Mouse (Mus musculus) ES-E14 (cell line): Measurements from ENCODE around the gene Sbsn. TPM values are rescaled to one million over a fixed set of nuclear protein-coding genes. Genes with fewer than 3 reads are reported as not detected.
"Not testable (repeated sequence)": the region's sequence is repeated elsewhere in the genome, so short reads cannot be mapped to it uniquely, and the experiment has no call there.

Source experiments
- DNase-seq: peaks from one replicate; pipeline ENCODE4 v3.0.0-alpha.2; 2013; ENCODE audit warnings: low read depth, low spot score
- H3K27ac ChIP-seq: 2 replicates; pipeline ENCODE4 v1.5.1; 2012; ENCODE audit warnings: low read depth, mild to moderate bottlenecking, low read length, moderate library complexity, mixed read lengths; ENCODE audit not compliant: poor library complexity, insufficient read depth, severe bottlenecking
- H3K36me3 ChIP-seq: 2 replicates; pipeline ENCODE4 v1.6.1; 2012; ENCODE audit warnings: mild to moderate bottlenecking, low read length, moderate library complexity, mixed read lengths; ENCODE audit not compliant: control insufficient read depth, poor library complexity, insufficient read depth, severe bottlenecking
- H3K4me1 ChIP-seq, 2 experiments: fragments of 150-350 bp in 1 of 2; sonication (generic) in 1 of 2; 2 replicates each; pipeline ENCODE4 v1.6.1; 2012; ENCODE audit warnings: low read length in 2 of 2, mild to moderate bottlenecking in 1 of 2, mixed read lengths in 1 of 2; ENCODE audit not compliant: control insufficient read depth in 2 of 2, insufficient read depth in 2 of 2, poor library complexity in 1 of 2
- H3K4me3 ChIP-seq, 2 experiments: fragments of 150-350 bp in 1 of 2; sonication (generic) in 1 of 2; 2 replicates each; pipeline ENCODE4 v1.5.1; 2012; ENCODE audit warnings: low read length in 2 of 2, low read depth in 1 of 2, mild to moderate bottlenecking in 1 of 2, mixed read lengths in 1 of 2; ENCODE audit not compliant: insufficient read depth in 1 of 2, poor library complexity in 1 of 2, severe bottlenecking in 1 of 2
- H3K9ac ChIP-seq: 2 replicates; pipeline ENCODE4 v1.6.1; 2012; ENCODE audit warnings: low read depth, mild to moderate bottlenecking, low read length, mixed read lengths; ENCODE audit not compliant: poor library complexity, insufficient read depth, severe bottlenecking
- H3K9me3 ChIP-seq: fragments of 150-350 bp; sonication (generic); 2 replicates; pipeline ENCODE4 v1.6.1; 2012; ENCODE audit warnings: low read depth, mild to moderate bottlenecking, low read length; ENCODE audit not compliant: control insufficient read depth, insufficient read depth
- CHD2 ChIP-seq: IDR thresholded peaks from 2 replicates; pipeline ENCODE4 v1.6.1; 2014; ENCODE audit warnings: mild to moderate bottlenecking, low read depth, low read length, inconsistent platforms
- HCFC1 ChIP-seq: IDR thresholded peaks from 2 replicates; pipeline ENCODE4 v1.6.1; 2012; ENCODE audit warnings: low read length, inconsistent platforms, borderline replicate concordance; ENCODE audit not compliant: insufficient read depth
- MAFK ChIP-seq: IDR thresholded peaks from 2 replicates; pipeline ENCODE4 v1.6.1; 2014; ENCODE audit warnings: mild to moderate bottlenecking, low read depth, low read length, inconsistent platforms; ENCODE audit not compliant: insufficient read depth
- ZC3H11A ChIP-seq: IDR thresholded peaks from 2 replicates; pipeline ENCODE4 v1.6.1; 2012; ENCODE audit warnings: low read depth, mild to moderate bottlenecking, inconsistent platforms, low read length, borderline replicate concordance
- ZNF384 ChIP-seq: IDR thresholded peaks from 2 replicates; pipeline ENCODE4 v1.6.1; 2012; ENCODE audit warnings: low read depth, low read length, inconsistent platforms
- in situ Hi-C, 2 experiments: fragments of 600-800 bp; cut with MboI; formaldehyde crosslinking; loops; one replicate each; pipeline ENCODE4 v1.15.1; 2025; ENCODE audit warnings: low sequenced_read_pairs in 2 of 2, inconsistent platforms in 1 of 2; ENCODE audit not compliant: unreplicated experiment in 2 of 2
- total RNA-seq: library from RNA; depleted of rRNA; stranded (reverse); fragments of 300-350 nt; gene quantifications from 2 replicates; pipeline ENCODE4 v1.2.3, GENCODE M21; 2012

The Sbsn gene
- total RNA-seq, 1 experiment = 20.8 TPM

- no peak overlapping the region for H3K27ac ChIP-seq
- TF ChIP-seq HCFC1 (no peak), MAFK (no peak), ZC3H11A (no peak), CHD2 (no peak), ZNF384 (no peak)
- no peaks in the 10 kb centered on the region for H3K9me3 ChIP-seq
- H3K36me3 ChIP-seq = peaks cover 6% of the 10 kb centered on the region; the same call in 1 of the 2 replicates
- H3K4me3 ChIP-seq = no peak overlapping the region
- DNase-seq = no peak
- H3K4me1 ChIP-seq = no peaks in the 10 kb centered on the region
- in situ Hi-C loops = no loop called here
- H3K9ac ChIP-seq = no peak overlapping the region
Measured at GRCm38 (mm10) chr7:30736211-30736610, 15.1 kb upstream of the Sbsn start.

GRCm38 (mm10) chr7:30742570-30742969 lies 8.7 kb upstream of the Sbsn start:
- in situ Hi-C loops, H3K27ac ChIP-seq, H3K9ac ChIP-seq, H3K36me3 ChIP-seq, DNase-seq, H3K4me3 ChIP-seq, H3K9me3 ChIP-seq, H3K4me1 ChIP-seq: not testable (repeated sequence)

- H3K27ac ChIP-seq, H3K9me3 ChIP-seq, in situ Hi-C loops, H3K4me1 ChIP-seq, H3K4me3 ChIP-seq, DNase-seq, H3K36me3 ChIP-seq, H3K9ac ChIP-seq: not testable (repeated sequence)
Measured at GRCm38 (mm10) chr7:30743617-30744016, 7.7 kb upstream of the Sbsn start, which contains the start of gene Gapdhs. Gene Gapdhs, minus strand, starts transcription at chr7:30743681.

GRCm38 (mm10) chr7:30744022-30744598 lies 7.2 kb upstream of the Sbsn start:
- DNase-seq = no peak
- H3K9me3 ChIP-seq = no peaks in the 10 kb centered on the region
- H3K9ac ChIP-seq = no peak overlapping the region
- no peak overlapping the region for H3K4me3 ChIP-seq
- in situ Hi-C loops = no loop called here
- no peaks in the 10 kb centered on the region for H3K36me3 ChIP-seq
- H3K4me1 ChIP-seq = 0 out of 4 replicates have a peak, but pooled peaks cover 0 to 2% of the 10 kb centered on the region in 2 experiments
- H3K27ac ChIP-seq = no peak overlapping the region
- no peak for TF ChIP-seq ZC3H11A
- no peak for TF ChIP-seq HCFC1
- no peak for TF ChIP-seq ZNF384
- TF ChIP-seq CHD2 = no peak
- TF ChIP-seq MAFK = no peak

- H3K4me1 ChIP-seq = peaks cover 2 to 14% of the 10 kb centered on the region in 2 experiments; a peak in 2 of 4 replicates
- no peak overlapping the region for H3K27ac ChIP-seq
- TF ChIP-seq ZC3H11A (no peak), CHD2 (no peak)
- H3K9me3 ChIP-seq = no peaks in the 10 kb centered on the region
- no peak overlapping the region for H3K4me3 ChIP-seq
- no peak for DNase-seq
- in situ Hi-C loops = no loop called here
- H3K9ac ChIP-seq = no peak overlapping the region
- H3K36me3 ChIP-seq = no peaks in the 10 kb centered on the region
Measured at GRCm38 (mm10) chr7:30747525-30748204, 3.6 kb upstream of the Sbsn start.
